Mouse (Mus musculus): ENCODE results near the gene Rabac1. TPM values are rescaled to one million over a fixed set of nuclear protein-coding genes. Genes with fewer than 3 reads are reported as not detected.
A peak's percentile ranks its signal among the peaks of the same experiment; 100 is the strongest.

Rabac1 gene
- total and polyA plus RNA-seq, 3 experiments: 223 to 240 TPM; not detected in 1

GRCm38 (mm10) chr7:25009099-25009700 is 36.6 kb upstream of the Rabac1 start:
- no peak for TF ChIP-seq POLR2A (IDR thresholded peaks at IDR 0.05; ENCODE audit: control insufficient read depth in 1 of 2, insufficient read depth in 1 of 2, low read depth in 1 of 2, low read length in 2 of 2, poor library complexity in 1 of 2)
- TF ChIP-seq POLR2AphosphoS5 (IDR thresholded peaks at IDR 0.05; ENCODE audit: borderline replicate concordance, low read depth, low read length): no peak
- no peak overlapping the region for H3K27ac ChIP-seq (ENCODE audit: control insufficient read depth, low read depth, low read length)
- no peaks in the 10 kb centered on the region for H3K9me3 ChIP-seq (replicated peaks; ENCODE audit: insufficient read depth, low read length)
- H3K36me3 ChIP-seq (ENCODE audit: control insufficient read depth in 1 of 2, insufficient read depth in 2 of 2, low read length in 2 of 2): no peaks in the 10 kb centered on the region
- H3K9ac ChIP-seq (ENCODE audit: control insufficient read depth, low read depth, low read length, poor library complexity, severe bottlenecking): no peak overlapping the region
- H3K79me2 ChIP-seq (ENCODE audit: control insufficient read depth, insufficient read depth, low read length, poor library complexity): no peaks in the 10 kb centered on the region
- H3K4me1 ChIP-seq (ENCODE audit: control insufficient read depth in 1 of 2, insufficient read depth in 2 of 2, low read length in 2 of 2): no peaks in the 10 kb centered on the region
- H3K4me3 ChIP-seq (ENCODE audit: control insufficient read depth in 1 of 2, insufficient read depth in 1 of 2, low read depth in 2 of 2, low read length in 2 of 2): no peak overlapping the region
- no peak for DNase-seq (ENCODE audit: low read depth, low spot score)
- H3K27me3 ChIP-seq (ENCODE audit: control insufficient read depth in 1 of 2, insufficient read depth in 2 of 2, low read length in 2 of 2): no peaks in the 10 kb centered on the region

- H3K4me3 ChIP-seq (ENCODE audit: control insufficient read depth in 1 of 2, insufficient read depth in 1 of 2, low read depth in 2 of 2, low read length in 2 of 2): no peak overlapping the region
- no peaks in the 10 kb centered on the region for H3K4me1 ChIP-seq (ENCODE audit: control insufficient read depth in 1 of 2, insufficient read depth in 2 of 2, low read length in 2 of 2)
- H3K9ac ChIP-seq (ENCODE audit: control insufficient read depth, low read depth, low read length, poor library complexity, severe bottlenecking): no peak overlapping the region
- no peaks in the 10 kb centered on the region for H3K79me2 ChIP-seq (ENCODE audit: control insufficient read depth, insufficient read depth, low read length, poor library complexity)
- no peaks in the 10 kb centered on the region for H3K36me3 ChIP-seq (ENCODE audit: control insufficient read depth in 1 of 2, insufficient read depth in 2 of 2, low read length in 2 of 2)
- no peaks in the 10 kb centered on the region for H3K9me3 ChIP-seq (replicated peaks; ENCODE audit: insufficient read depth, low read length)
- H3K27ac ChIP-seq (ENCODE audit: control insufficient read depth, low read depth, low read length): no peak overlapping the region
- H3K27me3 ChIP-seq (ENCODE audit: control insufficient read depth in 1 of 2, insufficient read depth in 2 of 2, low read length in 2 of 2): no peaks in the 10 kb centered on the region
- TF ChIP-seq CHD2 (IDR thresholded peaks at IDR 0.05; ENCODE audit: low read length) (no peak), HCFC1 (IDR thresholded peaks at IDR 0.05; ENCODE audit: low read depth, low read length) (no peak)
- peak; percentile 61 for DNase-seq (ENCODE audit: low read depth, low spot score)
These were observed 36.1 kb upstream of the Rabac1 start for GRCm38 (mm10) chr7:25008635-25009034.

- no peak overlapping the region for H3K4me3 ChIP-seq (ENCODE audit: control insufficient read depth in 1 of 2, insufficient read depth in 1 of 2, low read depth in 2 of 2, low read length in 2 of 2)
- H3K27me3 ChIP-seq (ENCODE audit: control insufficient read depth in 1 of 2, insufficient read depth in 2 of 2, low read length in 2 of 2): no peaks in the 10 kb centered on the region
- TF ChIP-seq POLR2AphosphoS5 (IDR thresholded peaks at IDR 0.05; ENCODE audit: borderline replicate concordance, low read depth, low read length): no peak
- no peak for TF ChIP-seq TBP (IDR thresholded peaks at IDR 0.05; ENCODE audit: low read depth, low read length)
- no peak for TF ChIP-seq MAX (IDR thresholded peaks at IDR 0.05; ENCODE audit: low read length)
- no peak for TF ChIP-seq RAD21 (IDR thresholded peaks at IDR 0.05; ENCODE audit: low read depth, low read length)
- TF ChIP-seq ZC3H11A (IDR thresholded peaks at IDR 0.05; ENCODE audit: low read depth, low read length): no peak
- no peak for TF ChIP-seq POLR2AphosphoS2 (IDR thresholded peaks at IDR 0.05; ENCODE audit: low read length)
- H3K79me2 ChIP-seq (ENCODE audit: control insufficient read depth, insufficient read depth, low read length, poor library complexity): no peaks in the 10 kb centered on the region
- H3K4me1 ChIP-seq (ENCODE audit: control insufficient read depth in 1 of 2, insufficient read depth in 2 of 2, low read length in 2 of 2): no peaks in the 10 kb centered on the region
- no peak overlapping the region for H3K27ac ChIP-seq (ENCODE audit: control insufficient read depth, low read depth, low read length)
- H3K36me3 ChIP-seq (ENCODE audit: control insufficient read depth in 1 of 2, insufficient read depth in 2 of 2, low read length in 2 of 2): no peaks in the 10 kb centered on the region
- no peak for DNase-seq (ENCODE audit: low read depth, low spot score)
- H3K9ac ChIP-seq (ENCODE audit: control insufficient read depth, low read depth, low read length, poor library complexity, severe bottlenecking): no peak overlapping the region
- H3K9me3 ChIP-seq (replicated peaks; ENCODE audit: insufficient read depth, low read length): no peaks in the 10 kb centered on the region
These were observed 35.2 kb upstream of the Rabac1 start for GRCm38 (mm10) chr7:25007609-25008374.
